Mouse (Mus musculus) embryo, embryonic 9.5 days (tissue): ENCODE data around the gene Misp.
A peak's percentile ranks its signal among the peaks of the same experiment; 100 is the strongest.

Source experiments
- DNase-seq: peaks from one replicate; pipeline ENCODE4 v3.0.0-alpha.2; 2017; ENCODE audit errors: extremely low spot score

Gene Misp

DNA sequence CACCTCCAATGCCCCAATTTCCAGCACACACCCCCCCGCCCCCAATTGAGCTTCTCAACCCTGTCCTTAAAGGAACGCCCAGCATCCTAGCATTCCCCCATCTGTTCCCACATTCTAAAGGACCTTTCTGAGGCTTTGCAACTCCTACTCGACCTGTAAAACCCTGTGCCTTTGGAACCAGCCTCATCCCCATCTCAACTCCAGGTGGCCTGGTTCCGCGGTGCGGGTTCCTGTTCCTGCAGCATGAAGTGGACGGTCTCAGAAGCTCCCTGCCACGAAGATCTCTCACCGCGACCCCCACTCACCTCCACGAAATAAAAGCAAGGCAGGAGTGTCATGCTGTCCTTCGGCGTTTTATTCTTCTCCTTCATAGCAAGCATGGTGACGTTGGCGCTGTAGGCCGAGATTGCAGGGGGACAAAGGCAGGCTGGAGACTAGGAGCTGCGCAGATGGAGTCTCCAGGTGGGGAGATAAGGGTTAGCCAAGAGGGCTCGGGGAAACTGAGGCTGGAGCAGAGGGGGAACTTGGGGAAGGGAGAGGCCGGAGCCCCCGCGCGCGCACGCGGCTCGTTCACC lies 53.0 kb downstream of the Misp start:
- DNase-seq, result peak; percentile 51

- peak; percentile 82 for DNase-seq
Measured at GRCm38 (mm10) chr10:79874290-79874862, 53.6 kb downstream of the Misp start, which contains the start of the genes Prtn3 and Plppr3. TSS of gene Prtn3 (plus strand) at chr10:79874476. TSS of gene Plppr3 (minus strand) at chr10:79874634.

DNA sequence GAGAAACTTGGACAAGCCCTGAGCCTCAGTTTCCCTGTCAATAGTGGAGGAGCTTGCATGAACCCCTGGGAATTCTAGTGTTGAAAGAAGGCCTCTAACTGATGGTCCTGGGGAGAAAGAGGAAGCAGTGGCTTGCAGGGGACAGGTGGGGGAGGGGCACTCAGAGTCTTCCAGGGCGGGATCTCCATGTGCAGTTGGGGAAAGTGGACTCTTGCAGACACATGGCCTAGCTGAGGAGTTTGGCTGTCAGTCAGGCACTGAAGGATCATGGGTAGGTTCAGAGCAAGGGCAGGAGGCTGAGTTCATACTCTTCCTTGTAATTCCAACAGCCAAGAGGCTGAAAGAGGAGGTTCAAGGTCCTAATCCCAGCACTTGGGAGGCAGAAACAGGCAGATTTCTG lies 56.4 kb downstream of the Misp start:
- DNase-seq, result no peak

GRCm38 (mm10) chr10:79877757-79878156 lies 57.0 kb downstream of the Misp start:
- no peak for DNase-seq

DNA sequence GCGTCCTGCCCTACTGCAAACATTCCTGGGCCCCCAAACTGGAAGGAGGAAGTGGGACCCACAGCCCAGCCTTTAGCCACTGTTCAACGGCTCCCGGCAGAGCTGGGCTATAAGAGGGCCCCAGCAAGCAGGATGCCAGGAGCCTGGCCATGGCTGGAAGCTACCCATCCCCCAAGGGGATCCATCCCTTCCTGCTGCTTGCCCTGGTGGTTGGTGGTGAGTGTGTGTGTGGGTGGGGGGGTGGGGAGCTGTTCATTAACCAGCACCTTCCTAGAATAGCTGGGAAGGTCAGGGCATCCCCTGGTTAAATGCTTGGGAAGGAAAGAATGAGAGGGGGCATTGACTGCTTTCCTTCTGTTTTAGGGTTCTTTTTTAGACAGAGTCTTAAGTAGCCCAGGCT lies 58.7 kb downstream of the Misp start:
- DNase-seq, result no peak
